Mouse (Mus musculus) stomach, postnatal 0 days (tissue): ENCODE results near the gene Tinagl1.
A peak's percentile ranks its signal among the peaks of the same experiment; 100 is the strongest.

Experiments used
- CTCF ChIP-seq: IDR thresholded peaks from 2 replicates; pipeline ENCODE4 v1.5.1; 2016; ENCODE audit warnings: antibody characterized with exemption, low read depth, mild to moderate bottlenecking, moderate library complexity
- EP300 ChIP-seq: optimal IDR thresholded peaks from 2 replicates; pipeline ENCODE3; 2016; ENCODE audit warnings: antibody characterized with exemption

GRCm38 (mm10) chr4:130188806-130189297 is 13.9 kb upstream of the Tinagl1 start:
- peak; percentile 100 for TF ChIP-seq CTCF
- no peak for TF ChIP-seq EP300
